Mouse (Mus musculus) kidney, adult 10 weeks (tissue): Measurements from ENCODE around the gene Tmem266. TPM values are rescaled to one million over a fixed set of nuclear protein-coding genes. Genes with fewer than 3 reads are reported as not detected.

ENCODE experiments used
- polyA plus RNA-seq: library from polyadenylated mRNA; stranded (reverse); fragments of 350-450 nt; fragmentation: Illumina TruSeq; extraction: RNeasy Lipid Tissue Mini Kit (QIAGEN cat#74804); gene quantifications from one replicate; pipeline ENCODE4 v1.2.3, GENCODE M21; 2014; ENCODE audit warnings: low read depth, low replicate concordance

Tmem266 gene
- not detected for polyA plus RNA-seq

GRCm38 (mm10) chr9:55326515-55327233 lies at the start of gene Tmem266, which contains the start of gene Nrg4:
Gene Tmem266, plus strand, starts transcription at chr9:55326913.
Gene Nrg4, minus strand, starts transcription at chr9:55326844.

Other genes with a start within 250 kb of the Tmem266 start
- 125 TPM for gene Ube2q2, start 178.1 kb upstream of the Tmem266 start, polyA plus RNA-seq
- gene Fbxo22, start 118.0 kb upstream of the Tmem266 start, polyA plus RNA-seq, result 83.8 TPM
- 1.4 TPM for gene Nrg4, start 69 bp upstream of the Tmem266 start, polyA plus RNA-seq
- gene Etfa, start 185.3 kb downstream of the Tmem266 start, polyA plus RNA-seq, result 929 TPM
- not detected for gene Isl2, start 211.8 kb downstream of the Tmem266 start, polyA plus RNA-seq